Mouse (Mus musculus) liver, adult (tissue): Measurements from ENCODE around the gene Hacl1.
A peak's percentile ranks its signal among the peaks of the same experiment; 100 is the strongest.

Source experiments
- GATA4 ChIP-seq: IDR thresholded peaks from 2 replicates; pipeline ENCODE4 v1.6.1; 2014; ENCODE audit warnings: mild to moderate bottlenecking, low read length; ENCODE audit not compliant: insufficient replicate concordance

The Hacl1 gene

GRCm38 (mm10) chr14:31640890-31641505, at the start of gene Hacl1, which contains the start of gene Btd:
Gene Hacl1, minus strand, starts transcription at chr14:31641286.
Gene Btd, plus strand, starts transcription at chr14:31641028.
- TF ChIP-seq GATA4 = peak; percentile 51; the same call in 1 of the 2 replicates

GRCm38 (mm10) chr14:31686231-31686630, 45.1 kb upstream of the Hacl1 start:
- no peak for TF ChIP-seq GATA4

GRCm38 (mm10) chr14:31685680-31686079, 44.6 kb upstream of the Hacl1 start:
- TF ChIP-seq GATA4 = no peak

- no peak for TF ChIP-seq GATA4
Observed at GRCm38 (mm10) chr14:31684343-31685040, 43.4 kb upstream of the Hacl1 start.

GRCm38 (mm10) chr14:31683610-31684009, 42.5 kb upstream of the Hacl1 start:
- TF ChIP-seq GATA4 = no peak

GRCm38 (mm10) chr14:31681931-31682555, 41.0 kb upstream of the Hacl1 start:
- no peak for TF ChIP-seq GATA4

GRCm38 (mm10) chr14:31681291-31681690, 40.2 kb upstream of the Hacl1 start:
- no peak for TF ChIP-seq GATA4

GRCm38 (mm10) chr14:31680656-31681055, 39.6 kb upstream of the Hacl1 start:
- TF ChIP-seq GATA4 = no peak

GRCm38 (mm10) chr14:31671635-31672320, 30.7 kb upstream of the Hacl1 start:
- TF ChIP-seq GATA4 = no peak

- TF ChIP-seq GATA4 = no peak
Observed at GRCm38 (mm10) chr14:31669642-31670490, 28.8 kb upstream of the Hacl1 start.

GRCm38 (mm10) chr14:31669161-31669611, 28.1 kb upstream of the Hacl1 start:
- no peak for TF ChIP-seq GATA4

GRCm38 (mm10) chr14:31668326-31668725, 27.2 kb upstream of the Hacl1 start:
- no peak for TF ChIP-seq GATA4

- TF ChIP-seq GATA4 = no peak
Observed at GRCm38 (mm10) chr14:31667741-31668140, 26.7 kb upstream of the Hacl1 start.

GRCm38 (mm10) chr14:31666931-31667705, 26.0 kb upstream of the Hacl1 start:
- TF ChIP-seq GATA4 = no peak
